Mouse (Mus musculus) CH12.LX (cell line): Measurements from ENCODE around the gene Gamt. TPM values are rescaled to one million over a fixed set of nuclear protein-coding genes. Genes with fewer than 3 reads are reported as not detected.

ENCODE experiments used
- DNase-seq: peaks from one replicate; pipeline ENCODE4 v3.0.0-alpha.2; 2013; ENCODE audit errors: extremely low read depth
- H3K27ac ChIP-seq: 2 replicates; pipeline ENCODE4 v1.5.1; 2012; ENCODE audit warnings: low read depth, mild to moderate bottlenecking, control low read depth, moderate library complexity; ENCODE audit not compliant: insufficient read depth
- H3K27me3 ChIP-seq: replicated peaks from 2 replicates; pipeline ENCODE3; 2012; ENCODE audit warnings: inconsistent platforms
- H3K36me3 ChIP-seq, 2 experiments: replicated peaks in 1 of 2; 2 replicates each; pipeline versions ENCODE3 to v1.6.1; 2012; ENCODE audit warnings: inconsistent platforms in 1 of 2, low read length in 1 of 2, mild to moderate bottlenecking in 1 of 2, mixed read lengths in 1 of 2, moderate library complexity in 1 of 2; ENCODE audit not compliant: control insufficient read depth in 1 of 2, insufficient read depth in 1 of 2
- H3K4me1 ChIP-seq, 2 experiments: 2 replicates each; pipeline ENCODE4 v1.6.1; 2012; ENCODE audit warnings: inconsistent platforms in 1 of 2, moderate library complexity in 1 of 2; ENCODE audit not compliant: insufficient read depth in 2 of 2, control insufficient read depth in 1 of 2
- H3K4me2 ChIP-seq: 2 replicates; pipeline ENCODE4 v1.6.1; 2012; ENCODE audit warnings: low read depth, mild to moderate bottlenecking, control low read depth; ENCODE audit not compliant: poor library complexity, insufficient read depth, severe bottlenecking
- H3K4me3 ChIP-seq, 3 experiments: fragments of 150-350 bp in 1 of 3; sonication (generic) in 1 of 3; replicated peaks in 1 of 3; 2 replicates each; pipeline versions ENCODE3 to v1.5.1; 2011 to 2012; ENCODE audit warnings: low read depth in 2 of 3, low read length in 2 of 3, mild to moderate bottlenecking in 2 of 3, moderate library complexity in 2 of 3, control low read depth in 1 of 3, improper control_type of control experiment in 1 of 3, inconsistent platforms in 1 of 3, mixed read lengths in 1 of 3; ENCODE audit not compliant: poor library complexity in 1 of 3
- H3K79me2 ChIP-seq: replicated peaks from 2 replicates; pipeline ENCODE4 v1.6.1; 2012; ENCODE audit warnings: mild to moderate bottlenecking, moderate library complexity; ENCODE audit not compliant: control insufficient read depth, poor library complexity, insufficient read depth, severe bottlenecking; ENCODE audit errors: extremely low read depth
- H3K9ac ChIP-seq: 2 replicates; pipeline ENCODE4 v1.6.1; 2012; ENCODE audit warnings: low read depth, mild to moderate bottlenecking, control low read depth, moderate library complexity; ENCODE audit not compliant: insufficient read depth
- H3K9me3 ChIP-seq: replicated peaks from 2 replicates; pipeline ENCODE3; 2012; ENCODE audit warnings: low read length, inconsistent platforms, mixed read lengths
- BHLHE40 ChIP-seq: IDR thresholded peaks from 2 replicates; pipeline ENCODE4 v1.6.1; 2011; ENCODE audit warnings: mild to moderate bottlenecking, low read depth, low read length, improper control_type of control experiment
- CHD1 ChIP-seq: IDR thresholded peaks from 2 replicates; pipeline ENCODE4 v1.6.1; 2012; ENCODE audit warnings: low read depth, low read length, improper control_type of control experiment, inconsistent platforms
- E2F4 ChIP-seq: IDR thresholded peaks from 2 replicates; pipeline ENCODE4 v1.6.1; 2011; ENCODE audit warnings: low read depth, low read length, improper control_type of control experiment; ENCODE audit not compliant: insufficient replicate concordance
- ETS1 ChIP-seq: conservative IDR thresholded peaks from 2 replicates; pipeline ENCODE4 v1.6.1; 2012; ENCODE audit warnings: low read depth, mild to moderate bottlenecking, inconsistent platforms, low read length, improper control_type of control experiment, moderate library complexity
- IRF4 ChIP-seq: IDR thresholded peaks from 2 replicates; pipeline ENCODE4 v1.6.1; 2014; ENCODE audit warnings: low read depth, mild to moderate bottlenecking, inconsistent platforms, low read length, improper control_type of control experiment
- KAT2A ChIP-seq: IDR thresholded peaks from 2 replicates; pipeline ENCODE4 v1.6.1; 2012; ENCODE audit warnings: low read length, improper control_type of control experiment, inconsistent platforms; ENCODE audit not compliant: insufficient replicate concordance
- MAX ChIP-seq: IDR thresholded peaks from 2 replicates; pipeline ENCODE4 v1.6.1; 2011; ENCODE audit warnings: low read length, improper control_type of control experiment
- MAZ ChIP-seq: IDR thresholded peaks from 2 replicates; pipeline ENCODE4 v1.6.1; 2012; ENCODE audit warnings: low read depth, mild to moderate bottlenecking, inconsistent platforms, low read length, improper control_type of control experiment, moderate library complexity
- NELFE ChIP-seq: IDR thresholded peaks from 2 replicates; pipeline ENCODE4 v1.6.1; 2011; ENCODE audit warnings: low read depth, low read length, improper control_type of control experiment
- NRF1 ChIP-seq: IDR thresholded peaks from 2 replicates; pipeline ENCODE4 v1.6.1; 2014; ENCODE audit warnings: low read depth, mild to moderate bottlenecking, inconsistent platforms, low read length, improper control_type of control experiment, moderate library complexity
- PAX5 ChIP-seq: IDR thresholded peaks from 2 replicates; pipeline ENCODE4 v1.6.1; 2012; ENCODE audit warnings: low read length, inconsistent platforms, mixed read lengths
- POLR2A ChIP-seq: IDR thresholded peaks from 2 replicates; pipeline ENCODE4 v1.6.1; 2011; ENCODE audit warnings: low read depth, mild to moderate bottlenecking, improper control_type of control experiment, low read length
- POLR2AphosphoS2 ChIP-seq: IDR thresholded peaks from 2 replicates; pipeline ENCODE4 v1.6.1; 2011; ENCODE audit warnings: low read depth, low read length, improper control_type of control experiment
- RAD21 ChIP-seq: IDR thresholded peaks from 2 replicates; pipeline ENCODE4 v1.6.1; 2011; ENCODE audit warnings: low read depth, mild to moderate bottlenecking, low read length, improper control_type of control experiment, moderate library complexity
- TCF12 ChIP-seq: IDR thresholded peaks from 2 replicates; pipeline ENCODE4 v1.6.1; 2014; ENCODE audit warnings: low read depth, mild to moderate bottlenecking, inconsistent platforms, low read length, improper control_type of control experiment
- UBTF ChIP-seq: IDR thresholded peaks from 2 replicates; pipeline ENCODE4 v1.6.1; 2012; ENCODE audit warnings: low read depth, mild to moderate bottlenecking, inconsistent platforms, low read length, improper control_type of control experiment, moderate library complexity
- USF1 ChIP-seq: IDR thresholded peaks from 2 replicates; pipeline ENCODE4 v1.6.1; 2014; ENCODE audit warnings: low read depth, mild to moderate bottlenecking, inconsistent platforms, low read length, improper control_type of control experiment
- ZC3H11A ChIP-seq: IDR thresholded peaks from 2 replicates; pipeline ENCODE4 v1.6.1; 2012; ENCODE audit warnings: low read depth, mild to moderate bottlenecking, inconsistent platforms, low read length, improper control_type of control experiment
- ZMIZ1 ChIP-seq: IDR thresholded peaks from 2 replicates; pipeline ENCODE4 v1.6.1; 2012; ENCODE audit warnings: low read depth, mild to moderate bottlenecking, inconsistent platforms, low read length, improper control_type of control experiment
- ZNF384 ChIP-seq: IDR thresholded peaks from 2 replicates; pipeline ENCODE4 v1.6.1; 2012; ENCODE audit warnings: low read depth, low read length, improper control_type of control experiment, inconsistent platforms
- dilution Hi-C: fragments of 300-500 bp; cut with MboI; formaldehyde crosslinking; loops from 2 replicates; pipeline ENCODE4 v1.14.3; 2020; ENCODE audit warnings: low sequenced_read_pairs; ENCODE audit not compliant: extremely low pct_unique_long_range_greater_than_20kb, extremely low pct_ligation_motif_present
- in situ Hi-C: fragments of 300-500 bp; cut with MboI; formaldehyde crosslinking; loops from 3 replicates; pipeline ENCODE4 v1.14.3; 2019; ENCODE audit warnings: low sequenced_read_pairs, low pct_ligation_motif_present, low pct_unique_long_range_greater_than_20kb, mixed read lengths
- polyA plus RNA-seq: library from polyadenylated mRNA; unstranded; fragments of >175 nt; gene quantifications from 2 replicates; pipeline ENCODE4 v1.2.1, GENCODE M21; 2012; ENCODE audit warnings: low read depth; ENCODE audit not compliant: insufficient read length
- total RNA-seq, 2 experiments: library from RNA; depleted of rRNA; stranded (reverse); fragments of 300-350 nt in 1 of 2; fragments of >200 nt in 1 of 2; gene quantifications; 2 replicates each; pipeline ENCODE4 v1.2.3; 2012 to 2014

The Gamt gene
- total and polyA plus RNA-seq, 3 experiments = 0.24 to 0.30 TPM; not detected in 1

- Histone ChIP-seq H3K4me2 (no peak overlapping the region), H3K79me2 (peaks cover 30% of the 10 kb centered on the region), H3K4me1 (peaks cover 11 to 42% of the 10 kb centered on the region in 2 experiments), H3K36me3 (peaks cover 19 to 31% of the 10 kb centered on the region in 2 experiments), H3K27me3 (no peaks in the 10 kb centered on the region), H3K27ac (no peak overlapping the region), H3K9ac (no peak overlapping the region), H3K9me3 (no peaks in the 10 kb centered on the region), H3K4me3 (no peak overlapping the region)
- in situ Hi-C loops = no loop called here
- dilution Hi-C loops = no loop called here
- DNase-seq = no peak
- TF ChIP-seq ZC3H11A (no peak), ZMIZ1 (no peak), NRF1 (no peak), KAT2A (no peak), TCF12 (no peak), PAX5 (no peak), E2F4 (no peak), POLR2AphosphoS2 (no peak), BHLHE40 (no peak), CHD1 (no peak), MAX (no peak), POLR2A (no peak), RAD21 (no peak), ZNF384 (no peak), IRF4 (no peak), USF1 (no peak), UBTF (no peak), ETS1 (no peak)
These were observed 2.1 kb upstream of the Gamt start for GRCm38 (mm10) chr10:80262776-80263365.

- TF ChIP-seq ZC3H11A (no peak), ETS1 (no peak), MAZ (no peak), ZNF384 (0 out of 2 replicates have a peak, but pooled peaks have one; percentile 1), NELFE (no peak)
- TF ChIP-seq, all 38 proteins: peak for 1
- peak overlapping the region; percentile 40 to 73 (median 68) for H3K4me3 ChIP-seq
- H3K27ac ChIP-seq = no peak overlapping the region
These were observed 1.4 kb upstream of the Gamt start for GRCm38 (mm10) chr10:80262169-80262568.

More at GRCm38 (mm10) chr10:80262169-80262568, 1.4 kb upstream of the Gamt start:
- in situ Hi-C loops (no loop called here), dilution Hi-C loops (no loop called here)
- Histone ChIP-seq H3K9ac (peak overlapping the region; percentile 45; the same call in 1 of the 2 replicates), H3K9me3 (no peaks in the 10 kb centered on the region), H3K4me1 (peaks cover 7 to 36% of the 10 kb centered on the region in 2 experiments), H3K27me3 (no peaks in the 10 kb centered on the region), H3K36me3 (peaks cover 19 to 30% of the 10 kb centered on the region in 2 experiments), H3K4me2 (peak overlapping the region; percentile 48), H3K79me2 (peaks cover 23% of the 10 kb centered on the region)
- DNase-seq = no peak
